Mouse (Mus musculus): ENCODE measurements around the gene Atxn7l3.

DNA sequence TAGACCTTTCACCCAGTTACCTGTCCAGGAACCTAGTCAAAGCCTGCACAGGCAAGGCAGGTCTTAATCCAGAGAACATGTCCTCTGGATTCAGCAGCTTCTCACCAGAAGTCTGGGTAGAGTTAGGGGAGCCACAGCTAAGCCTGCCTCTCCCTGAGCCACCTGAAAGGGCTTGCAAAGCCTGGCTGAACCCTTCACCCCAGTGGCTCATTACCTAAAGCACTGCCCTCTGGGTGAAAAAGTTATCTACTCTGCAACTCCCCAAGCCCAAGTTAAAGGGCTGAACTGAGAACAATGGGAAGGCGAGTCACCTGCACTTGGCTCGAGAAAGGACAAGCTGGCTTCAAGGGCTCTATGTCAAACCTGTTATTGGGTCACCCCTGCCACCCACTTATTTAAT is 7.7 kb upstream of the Atxn7l3 start:
- TF ChIP-seq CTCF (IDR thresholded peaks at IDR 0.05; ENCODE audit: borderline replicate concordance, control insufficient read depth, extremely low read depth, insufficient read depth, low read length, poor library complexity): no peak
- no peak for TF ChIP-seq POLR2A (IDR thresholded peaks at IDR 0.05; ENCODE audit: control insufficient read depth, extremely low read depth, insufficient read depth, low read length, poor library complexity)

All from thymus, adult 2 months (tissue).